8 mouse cellular contexts compared by ENCODE assay signal in genomic region chr14:55584303-55584701, GRCm38 (mm10). TPM values are rescaled to one million over a fixed set of nuclear protein-coding genes. Genes with fewer than 3 reads are reported as not detected.
A peak's percentile ranks its signal among the peaks of the same experiment; 100 is the strongest.
DNase-seq lines count a peak whose midpoint lies in the region; ATAC-seq and TF ChIP-seq lines count a peak whose summit lies in the region.

No protein-coding gene starts in this region.

- peak overlapping the region; percentile 89 for H3K4me2 ChIP-seq in embryonic facial prominence, embryonic 14.5 days (ENCODE audit: low read depth, low read length)
- peak overlapping the region; percentile 91 for H3K4me2 ChIP-seq in intestine, embryonic 16.5 days (ENCODE audit: low read depth, low read length)
- peak overlapping the region; percentile 79 for H3K4me2 ChIP-seq in neural tube, embryonic 12.5 days (replicated peaks)

- no peak for ATAC-seq in embryonic facial prominence, embryonic 14.5 days (ENCODE audit: low read depth)
- no peak for ATAC-seq in intestine, embryonic 16.5 days
- ATAC-seq in neural tube, embryonic 12.5 days (ENCODE audit: low FRiP score, low read depth) = no peak
- ATAC-seq in megakaryocyte-erythroid progenitor cell, adult 5-6 weeks (replicated peaks; ENCODE audit: low FRiP score, low TSS enrichment, poor library complexity, severe bottlenecking) = no peak

- peak overlapping the region; percentile 80 for H3K9ac ChIP-seq in liver, adult 2 months (ENCODE audit: low read depth, low read length)
- H3K9ac ChIP-seq in embryonic facial prominence, embryonic 14.5 days (ENCODE audit: low read depth, low read length) = no peak overlapping the region
- H3K9ac ChIP-seq in intestine, embryonic 16.5 days (ENCODE audit: low read depth, low read length) = peak overlapping the region; percentile 74
- H3K9ac ChIP-seq in neural tube, embryonic 12.5 days = peak overlapping the region; percentile 57

- no peak for TF ChIP-seq CTCF in liver, adult 2 months (IDR thresholded peaks at IDR 0.05; ENCODE audit: low read depth, low read length)

- peak overlapping the region; percentile 62 for H3K27ac ChIP-seq in liver, adult 2 months (replicated peaks; ENCODE audit: insufficient read depth, low read depth, low read length)
- no peak overlapping the region for H3K27ac ChIP-seq in embryonic facial prominence, embryonic 14.5 days (replicated peaks; ENCODE audit: low read depth, low read length)
- no peak overlapping the region for H3K27ac ChIP-seq in intestine, embryonic 16.5 days (ENCODE audit: low read length)
- no peak overlapping the region for H3K27ac ChIP-seq in neural tube, embryonic 12.5 days

- peak; percentile 61 for DNase-seq in liver, adult 2 months (ENCODE audit: extremely low read depth, low read depth, low spot score)
- DNase-seq in liver = no peak
- no peak for DNase-seq in embryonic facial prominence, embryonic 14.5 days (ENCODE audit: low spot score)
- DNase-seq in embryo, embryonic 10 days (ENCODE audit: low spot score) = no peak
- no peak for DNase-seq in spleen, postnatal 4 days (ENCODE audit: low spot score in 2 of 2)

- H3K4me1 ChIP-seq in liver, adult 2 months (ENCODE audit: control insufficient read depth, insufficient read depth, low read length) = peaks cover 8% of the 10 kb centered on the region
- H3K4me1 ChIP-seq in embryonic facial prominence, embryonic 14.5 days (ENCODE audit: control insufficient read depth, insufficient read depth, low read length) = no peaks in the 10 kb centered on the region
- 0 out of 2 replicates have a peak, but pooled peaks cover 9% of the 10 kb centered on the region for H3K4me1 ChIP-seq in intestine, embryonic 16.5 days (ENCODE audit: control insufficient read depth, insufficient read depth, low read length)
- peaks cover 4% of the 10 kb centered on the region; the same call in 1 of the 2 replicates for H3K4me1 ChIP-seq in neural tube, embryonic 12.5 days

- peaks cover 16% of the 10 kb centered on the region for H3K36me3 ChIP-seq in liver, adult 2 months (ENCODE audit: control insufficient read depth, insufficient read depth, low read length)
- peaks cover 43% of the 10 kb centered on the region for H3K36me3 ChIP-seq in embryonic facial prominence, embryonic 14.5 days (ENCODE audit: control insufficient read depth, insufficient read depth, low read length)
- H3K36me3 ChIP-seq in intestine, embryonic 16.5 days (ENCODE audit: control insufficient read depth, insufficient read depth, low read length) = peaks cover 13% of the 10 kb centered on the region
- peaks cover 36% of the 10 kb centered on the region for H3K36me3 ChIP-seq in neural tube, embryonic 12.5 days

- no peaks in the 10 kb centered on the region for H3K27me3 ChIP-seq in liver, adult 2 months (ENCODE audit: control insufficient read depth, insufficient read depth, low read length)
- H3K27me3 ChIP-seq in embryonic facial prominence, embryonic 14.5 days (replicated peaks; ENCODE audit: control insufficient read depth, insufficient read depth, low read length) = no peaks in the 10 kb centered on the region
- H3K27me3 ChIP-seq in intestine, embryonic 16.5 days (replicated peaks; ENCODE audit: control insufficient read depth, insufficient read depth, low read length) = no peaks in the 10 kb centered on the region
- no peaks in the 10 kb centered on the region for H3K27me3 ChIP-seq in neural tube, embryonic 12.5 days (replicated peaks)

- 32% methylated on average over 5 of the region's 5 CpGs for WGBS in liver, adult 2 months
- WGBS in embryonic facial prominence, embryonic 14.5 days = 36% methylated on average over 5 of the region's 5 CpGs
- WGBS in intestine, embryonic 16.5 days = 37% methylated on average over 5 of the region's 5 CpGs
- WGBS in neural tube, embryonic 12.5 days = 42% methylated on average over 5 of the region's 5 CpGs

- H3K79me2 ChIP-seq in liver, adult 2 months (ENCODE audit: control insufficient read depth, insufficient read depth, low read length) = peaks cover 6% of the 10 kb centered on the region; the same call in 1 of the 2 replicates

- TF ChIP-seq POLR2A in liver, adult 2 months (IDR thresholded peaks at IDR 0.05; ENCODE audit: extremely low read depth, insufficient read depth, low read length) = no peak

- no peaks in the 10 kb centered on the region for H3K9me3 ChIP-seq in embryonic facial prominence, embryonic 14.5 days (ENCODE audit: control insufficient read depth, low read length)
- H3K9me3 ChIP-seq in intestine, embryonic 16.5 days (ENCODE audit: control insufficient read depth, low read length) = no peaks in the 10 kb centered on the region
- no peaks in the 10 kb centered on the region for H3K9me3 ChIP-seq in neural tube, embryonic 12.5 days

- peak overlapping the region; percentile 81 for H3K4me3 ChIP-seq in liver, adult 2 months (ENCODE audit: insufficient read depth, low read depth, low read length)
- peak overlapping the region; percentile 52 for H3K4me3 ChIP-seq in embryonic facial prominence, embryonic 14.5 days (ENCODE audit: low read depth, low read length)
- H3K4me3 ChIP-seq in intestine, embryonic 16.5 days (ENCODE audit: low read length) = peak overlapping the region; percentile 64
- H3K4me3 ChIP-seq in neural tube, embryonic 12.5 days = peak overlapping the region; percentile 43

RNA-seq across cellular contexts. Expression of gene Emc9, which starts 0.8 kb away (rescaled TPM):
- 32.7 and 36.1 TPM in 2 replicates for total RNA-seq in liver, adult 2 months (2014; rRNA removed)
- polyA plus RNA-seq in liver, adult 2 months (2012; rRNA removed) = 46.8 and 57.2 TPM in 2 replicates
- 9.9 and 12.6 TPM in 2 replicates for polyA plus RNA-seq in embryonic facial prominence, embryonic 14.5 days (2014; fragmentation: Nextera tagmentation; extraction: Ambion mirVana)
- 14.0 and 15.6 TPM in 2 replicates for polyA plus RNA-seq in intestine, embryonic 16.5 days (2015; fragmentation: Nextera tagmentation; extraction: Ambion mirVana)
- 8.9 and 12.7 TPM in 2 replicates for polyA plus RNA-seq in neural tube, embryonic 12.5 days (2016; fragmentation: Nextera tagmentation; extraction: Ambion mirVana)
- 37.3 and 44.8 TPM in 2 replicates for total RNA-seq in megakaryocyte-erythroid progenitor cell, adult 5-6 weeks (2014; fragmentation: Nextera tagmentation)
- total RNA-seq in megakaryocyte-erythroid progenitor cell, adult 5-6 weeks (2017) = 22.7 and 26.7 TPM in 2 replicates

RNA-seq across cellular contexts. Expression of gene Psme1, which starts 6.4 kb away (rescaled TPM):
- 78.5 and 94.2 TPM in 2 replicates for total RNA-seq in liver, adult 2 months (2014; rRNA removed)
- polyA plus RNA-seq in liver, adult 2 months (2012; rRNA removed) = 46.9 and 59.9 TPM in 2 replicates
- polyA plus RNA-seq in embryonic facial prominence, embryonic 14.5 days (2014; fragmentation: Nextera tagmentation; extraction: Ambion mirVana) = 119 and 123 TPM in 2 replicates
- polyA plus RNA-seq in intestine, embryonic 16.5 days (2015; fragmentation: Nextera tagmentation; extraction: Ambion mirVana) = 217 and 224 TPM in 2 replicates
- 120 and 128 TPM in 2 replicates for polyA plus RNA-seq in neural tube, embryonic 12.5 days (2016; fragmentation: Nextera tagmentation; extraction: Ambion mirVana)
- total RNA-seq in megakaryocyte-erythroid progenitor cell, adult 5-6 weeks (2014; fragmentation: Nextera tagmentation) = 311 and 359 TPM in 2 replicates
- total RNA-seq in megakaryocyte-erythroid progenitor cell, adult 5-6 weeks (2017) = 249 and 300 TPM in 2 replicates

RNA-seq across cellular contexts. Expression of gene Psme2, which starts 6.6 kb away (rescaled TPM):
- total RNA-seq in liver, adult 2 months (2014; rRNA removed) = 110 and 142 TPM in 2 replicates
- polyA plus RNA-seq in liver, adult 2 months (2012; rRNA removed) = 55.9 and 56.9 TPM in 2 replicates
- 249 TPM in 2 replicates for polyA plus RNA-seq in embryonic facial prominence, embryonic 14.5 days (2014; fragmentation: Nextera tagmentation; extraction: Ambion mirVana)
- 347 and 368 TPM in 2 replicates for polyA plus RNA-seq in intestine, embryonic 16.5 days (2015; fragmentation: Nextera tagmentation; extraction: Ambion mirVana)
- polyA plus RNA-seq in neural tube, embryonic 12.5 days (2016; fragmentation: Nextera tagmentation; extraction: Ambion mirVana) = 212 and 223 TPM in 2 replicates
- 190 and 268 TPM in 2 replicates for total RNA-seq in megakaryocyte-erythroid progenitor cell, adult 5-6 weeks (2014; fragmentation: Nextera tagmentation)
- 208 and 351 TPM in 2 replicates for total RNA-seq in megakaryocyte-erythroid progenitor cell, adult 5-6 weeks (2017)

RNA-seq across cellular contexts. Expression of gene Rnf31, which starts 7.2 kb away (rescaled TPM):
- total RNA-seq in liver, adult 2 months (2014; rRNA removed) = 4.9 and 8.0 TPM in 2 replicates
- 15.4 and 20.4 TPM in 2 replicates for polyA plus RNA-seq in liver, adult 2 months (2012; rRNA removed)
- polyA plus RNA-seq in embryonic facial prominence, embryonic 14.5 days (2014; fragmentation: Nextera tagmentation; extraction: Ambion mirVana) = 11.7 and 13.7 TPM in 2 replicates
- polyA plus RNA-seq in intestine, embryonic 16.5 days (2015; fragmentation: Nextera tagmentation; extraction: Ambion mirVana) = 19.0 and 19.8 TPM in 2 replicates
- 17.8 and 21.0 TPM in 2 replicates for polyA plus RNA-seq in neural tube, embryonic 12.5 days (2016; fragmentation: Nextera tagmentation; extraction: Ambion mirVana)
- total RNA-seq in megakaryocyte-erythroid progenitor cell, adult 5-6 weeks (2014; fragmentation: Nextera tagmentation) = 35.8 and 47.0 TPM in 2 replicates
- 23.8 and 46.4 TPM in 2 replicates for total RNA-seq in megakaryocyte-erythroid progenitor cell, adult 5-6 weeks (2017)

RNA-seq across cellular contexts. Expression of gene Fitm1, which starts 8.9 kb away (rescaled TPM):
- total RNA-seq in liver, adult 2 months (2014; rRNA removed) = 3.8 and 7.5 TPM in 2 replicates
- 45.7 and 60.2 TPM in 2 replicates for polyA plus RNA-seq in liver, adult 2 months (2012; rRNA removed)
- polyA plus RNA-seq in embryonic facial prominence, embryonic 14.5 days (2014; fragmentation: Nextera tagmentation; extraction: Ambion mirVana) = 36.5 and 46.9 TPM in 2 replicates
- polyA plus RNA-seq in intestine, embryonic 16.5 days (2015; fragmentation: Nextera tagmentation; extraction: Ambion mirVana) = 0.18 and 0.28 TPM in 2 replicates
- 4.0 and 4.3 TPM in 2 replicates for polyA plus RNA-seq in neural tube, embryonic 12.5 days (2016; fragmentation: Nextera tagmentation; extraction: Ambion mirVana)
- total RNA-seq in megakaryocyte-erythroid progenitor cell, adult 5-6 weeks (2014; fragmentation: Nextera tagmentation) = not detected in 2 replicates
- not detected in 2 replicates for total RNA-seq in megakaryocyte-erythroid progenitor cell, adult 5-6 weeks (2017)
